Mouse (Mus musculus): ENCODE measurements around the gene Gadd45a. TPM values are rescaled to one million over a fixed set of nuclear protein-coding genes. Genes with fewer than 3 reads are reported as not detected.
"Not testable (repeated sequence)": the region's sequence is repeated elsewhere in the genome, so short reads cannot be mapped to it uniquely, and the experiment has no call there.

Gene Gadd45a
- polyA plus RNA-seq, 1 experiment from 2014 or later: 33.0 TPM

- H3K4me1 ChIP-seq: peaks cover 11% of the 10 kb centered on the region
- H3K4me2 ChIP-seq (replicated peaks): no peak overlapping the region
- no peak overlapping the region for H3K4me3 ChIP-seq
- ATAC-seq (ENCODE audit: insufficient number of reproducible peaks, insufficient read depth, low FRiP score, low TSS enrichment): no peak
- H3K36me3 ChIP-seq: no peaks in the 10 kb centered on the region
- no peak overlapping the region for H3K27ac ChIP-seq
- WGBS: 92% methylated on average over 3 of the region's 3 CpGs
- H3K9ac ChIP-seq: no peak overlapping the region
- H3K27me3 ChIP-seq: no peaks in the 10 kb centered on the region
- no peaks in the 10 kb centered on the region for H3K9me3 ChIP-seq
Measured at GRCm38 (mm10) chr6:67045424-67045823, 8.2 kb upstream of the Gadd45a start.

GRCm38 (mm10) chr6:67040904-67041410 is 3.7 kb upstream of the Gadd45a start:
- Histone ChIP-seq H3K9me3 (no peaks in the 10 kb centered on the region), H3K9ac (no peak overlapping the region), H3K27ac (no peak overlapping the region), H3K27me3 (no peaks in the 10 kb centered on the region), H3K4me2 (replicated peaks) (no peak overlapping the region), H3K4me1 (no peaks in the 10 kb centered on the region), H3K36me3 (no peaks in the 10 kb centered on the region), H3K4me3 (no peak overlapping the region)
- WGBS: 35% methylated on average over 4 of the region's 4 CpGs
- no peak for ATAC-seq (ENCODE audit: insufficient number of reproducible peaks, insufficient read depth, low FRiP score, low TSS enrichment)

- Histone ChIP-seq H3K9me3 (no peaks in the 10 kb centered on the region), H3K4me2 (replicated peaks) (no peak overlapping the region), H3K4me1 (0 out of 2 replicates have a peak, but pooled peaks cover 2% of the 10 kb centered on the region), H3K9ac (no peak overlapping the region), H3K36me3 (no peaks in the 10 kb centered on the region), H3K27ac (no peak overlapping the region), H3K4me3 (no peak overlapping the region), H3K27me3 (no peaks in the 10 kb centered on the region)
- WGBS: over 99% methylated on average over 3 of the region's 3 CpGs
- no peak for ATAC-seq (ENCODE audit: insufficient number of reproducible peaks, insufficient read depth, low FRiP score, low TSS enrichment)
Measured at GRCm38 (mm10) chr6:67038964-67039363, 1.7 kb upstream of the Gadd45a start.

GRCm38 (mm10) chr6:67036356-67036811 is 873 bp downstream of the Gadd45a start:
- H3K4me2 ChIP-seq (replicated peaks): peak overlapping the region; percentile 57
- under 1% methylated on average over 29 of the region's 29 CpGs for WGBS
- ATAC-seq (ENCODE audit: insufficient number of reproducible peaks, insufficient read depth, low FRiP score, low TSS enrichment): peak; percentile 62
- peak overlapping the region; percentile 80 for H3K9ac ChIP-seq
- no peaks in the 10 kb centered on the region for H3K36me3 ChIP-seq
- H3K27me3 ChIP-seq: no peaks in the 10 kb centered on the region
- 0 out of 2 replicates have a peak, but pooled peaks cover 2% of the 10 kb centered on the region for H3K4me1 ChIP-seq
- H3K4me3 ChIP-seq: peak overlapping the region; percentile 80
- H3K27ac ChIP-seq: peak overlapping the region; percentile 94
- H3K9me3 ChIP-seq: no peaks in the 10 kb centered on the region

GRCm38 (mm10) chr6:67035388-67036299 is 1.6 kb downstream of the Gadd45a start:
- Histone ChIP-seq H3K27ac (peak overlapping the region; percentile 94; the same call in 1 of the 2 replicates), H3K36me3 (no peaks in the 10 kb centered on the region), H3K9me3 (no peaks in the 10 kb centered on the region), H3K9ac (peak overlapping the region; percentile 80; the same call in 1 of the 2 replicates), H3K4me2 (replicated peaks) (peak overlapping the region; percentile 57), H3K27me3 (no peaks in the 10 kb centered on the region), H3K4me3 (peak overlapping the region; percentile 80), H3K4me1 (0 out of 2 replicates have a peak, but pooled peaks cover 2% of the 10 kb centered on the region)
- no peak for ATAC-seq (ENCODE audit: insufficient number of reproducible peaks, insufficient read depth, low FRiP score, low TSS enrichment)
- 9% methylated on average over 19 of the region's 19 CpGs for WGBS

GRCm38 (mm10) chr6:67034331-67035130 is 2.7 kb downstream of the Gadd45a start:
- Histone ChIP-seq H3K4me3 (no peak overlapping the region), H3K4me2 (replicated peaks) (peak overlapping the region; percentile 17; the same call in 1 of the 2 replicates)
- 42% methylated on average over 7 of the region's 7 CpGs for WGBS

GRCm38 (mm10) chr6:67033604-67034003 is 3.7 kb downstream of the Gadd45a start:
- H3K27me3 ChIP-seq: no peaks in the 10 kb centered on the region
- H3K36me3 ChIP-seq: no peaks in the 10 kb centered on the region
- no peak overlapping the region for H3K27ac ChIP-seq
- no peak overlapping the region for H3K4me3 ChIP-seq
- no peak overlapping the region for H3K9ac ChIP-seq
- no peak for ATAC-seq (ENCODE audit: insufficient number of reproducible peaks, insufficient read depth, low FRiP score, low TSS enrichment)
- no peak overlapping the region for H3K4me2 ChIP-seq (replicated peaks)
- 74% methylated on average over 4 of the region's 4 CpGs for WGBS
- H3K4me1 ChIP-seq: peaks cover 7% of the 10 kb centered on the region; the same call in 1 of the 2 replicates
- H3K9me3 ChIP-seq: no peaks in the 10 kb centered on the region

More at GRCm38 (mm10) chr6:67034331-67035130, 2.7 kb downstream of the Gadd45a start:
- H3K9ac ChIP-seq: no peak overlapping the region
- ATAC-seq (ENCODE audit: insufficient number of reproducible peaks, insufficient read depth, low FRiP score, low TSS enrichment): no peak
- H3K9me3 ChIP-seq: no peaks in the 10 kb centered on the region
- no peak overlapping the region for H3K27ac ChIP-seq
- peaks cover 5% of the 10 kb centered on the region; the same call in 1 of the 2 replicates for H3K4me1 ChIP-seq
- no peaks in the 10 kb centered on the region for H3K27me3 ChIP-seq
- no peaks in the 10 kb centered on the region for H3K36me3 ChIP-seq

- H3K36me3 ChIP-seq; H3K27ac ChIP-seq; H3K9ac ChIP-seq; ATAC-seq (ENCODE audit: insufficient number of reproducible peaks, insufficient read depth, low FRiP score, low TSS enrichment); H3K9me3 ChIP-seq; H3K4me3 ChIP-seq; H3K4me2 ChIP-seq (replicated peaks); H3K4me1 ChIP-seq; H3K27me3 ChIP-seq: not testable (repeated sequence)
- WGBS: 93% methylated on average over 3 of the region's 4 CpGs
Measured at GRCm38 (mm10) chr6:67032972-67033371, 4.3 kb downstream of the Gadd45a start.

GRCm38 (mm10) chr6:67032551-67032950 is 4.7 kb downstream of the Gadd45a start:
- not testable (repeated sequence) for ATAC-seq (ENCODE audit: insufficient number of reproducible peaks, insufficient read depth, low FRiP score, low TSS enrichment)

GRCm38 (mm10) chr6:67030846-67031245 is 6.4 kb downstream of the Gadd45a start:
- Histone ChIP-seq H3K4me2 (replicated peaks) (no peak overlapping the region), H3K27ac (no peak overlapping the region), H3K4me1 (peaks cover 7% of the 10 kb centered on the region; the same call in 1 of the 2 replicates), H3K4me3 (no peak overlapping the region), H3K36me3 (no peaks in the 10 kb centered on the region), H3K9me3 (no peaks in the 10 kb centered on the region), H3K27me3 (no peaks in the 10 kb centered on the region), H3K9ac (no peak overlapping the region)
- WGBS: 45% methylated on average over 5 of the region's 5 CpGs
- no peak for ATAC-seq (ENCODE audit: insufficient number of reproducible peaks, insufficient read depth, low FRiP score, low TSS enrichment)

More at GRCm38 (mm10) chr6:67032551-67032950, 4.7 kb downstream of the Gadd45a start:
- H3K4me1 ChIP-seq; H3K27ac ChIP-seq; H3K4me2 ChIP-seq (replicated peaks); H3K9ac ChIP-seq; H3K27me3 ChIP-seq; H3K9me3 ChIP-seq; H3K36me3 ChIP-seq; H3K4me3 ChIP-seq: not testable (repeated sequence)

- H3K27ac ChIP-seq: no peak overlapping the region
Measured at GRCm38 (mm10) chr6:67030416-67030815, 6.8 kb downstream of the Gadd45a start.

More at GRCm38 (mm10) chr6:67030416-67030815, 6.8 kb downstream of the Gadd45a start:
- Histone ChIP-seq H3K4me1 (peaks cover 7% of the 10 kb centered on the region; the same call in 1 of the 2 replicates), H3K4me2 (replicated peaks) (no peak overlapping the region), H3K36me3 (no peaks in the 10 kb centered on the region), H3K4me3 (no peak overlapping the region), H3K9me3 (no peaks in the 10 kb centered on the region), H3K9ac (no peak overlapping the region), H3K27me3 (no peaks in the 10 kb centered on the region)
- no peak for ATAC-seq (ENCODE audit: insufficient number of reproducible peaks, insufficient read depth, low FRiP score, low TSS enrichment)
- 22% methylated on average over 2 of the region's 2 CpGs for WGBS
